ENCODE assay signal across 8 mouse cellular contexts in genomic region chr7:66427437-66428161, GRCm38 (mm10). TPM values are rescaled to one million over a fixed set of nuclear protein-coding genes. Genes with fewer than 3 reads are reported as not detected.
DNase-seq lines count a peak whose midpoint lies in the region; ATAC-seq lines count a peak whose summit lies in the region.

Aldh1a3 (minus strand) TSS chr7:66427517.

- no peak within 1 kb of the TSS for H3K27ac ChIP-seq in hindbrain, embryonic 14.5 days
- H3K27ac ChIP-seq in liver, embryonic 13.5 days: no peak within 1 kb of the TSS

- H3K4me3 ChIP-seq in hindbrain, embryonic 14.5 days (replicated peaks; ENCODE audit: low read length): peak within 1 kb of the TSS; percentile 41
- H3K4me3 ChIP-seq in liver, embryonic 13.5 days (replicated peaks): peak within 1 kb of the TSS; percentile 36

- peak; percentile 40 for ATAC-seq in hindbrain, embryonic 14.5 days (ENCODE audit: low FRiP score)
- peak; percentile 51; the same call in 1 of the 2 replicates for ATAC-seq in liver, embryonic 13.5 days (ENCODE audit: low read depth)

- peaks cover 14% of the 10 kb centered on the region; the same call in 1 of the 2 replicates for H3K4me1 ChIP-seq in hindbrain, embryonic 14.5 days (replicated peaks; ENCODE audit: control insufficient read depth, insufficient read depth, low read length)
- peaks cover 10% of the 10 kb centered on the region for H3K4me1 ChIP-seq in liver, embryonic 13.5 days (replicated peaks)

- H3K9ac ChIP-seq in hindbrain, embryonic 14.5 days: peak within 1 kb of the TSS; percentile 49
- H3K9ac ChIP-seq in liver, embryonic 13.5 days: no peak within 1 kb of the TSS

- under 1% methylated on average over 50 of the region's 56 CpGs for WGBS in hindbrain, embryonic 14.5 days
- WGBS in liver, embryonic 13.5 days (ENCODE audit: insufficient replicate concordance): under 1% methylated on average over 55 of the region's 56 CpGs

- DNase-seq in frontal cortex, postnatal 36 days (ENCODE audit: low spot score in 2 of 2): peak; percentile 21 to 35
- DNase-seq in frontal cortex, postnatal 14 days (ENCODE audit: low spot score in 2 of 2): no peak
- peak; percentile 71 for DNase-seq in adrenal gland, postnatal 10 days
- peak; percentile 27 for DNase-seq in gastrocnemius, adult 18-20 months (ENCODE audit: low spot score)
- no peak for DNase-seq in hindbrain, embryonic 14.5 days (ENCODE audit: low spot score)
- no peak for DNase-seq in liver, embryonic 13.5 days
- DNase-seq in retina, postnatal 1 day: peak; percentile 87
- no peak for DNase-seq in spleen, postnatal 14 days (ENCODE audit: low spot score in 2 of 2)

- peaks cover 64% of the 10 kb centered on the region for H3K27me3 ChIP-seq in hindbrain, embryonic 14.5 days (ENCODE audit: control insufficient read depth, insufficient read depth, low read length)
- H3K27me3 ChIP-seq in liver, embryonic 13.5 days: peaks cover 63% of the 10 kb centered on the region

- peak within 1 kb of the TSS; percentile 94 for H3K4me2 ChIP-seq in hindbrain, embryonic 14.5 days (replicated peaks)
- H3K4me2 ChIP-seq in liver, embryonic 13.5 days: peak within 1 kb of the TSS; percentile 61

- no peaks in the 10 kb centered on the region for H3K36me3 ChIP-seq in hindbrain, embryonic 14.5 days (replicated peaks; ENCODE audit: control insufficient read depth, insufficient read depth)
- H3K36me3 ChIP-seq in liver, embryonic 13.5 days: no peaks in the 10 kb centered on the region

- H3K9me3 ChIP-seq in hindbrain, embryonic 14.5 days (ENCODE audit: control insufficient read depth, low read length): no peaks in the 10 kb centered on the region
- no peaks in the 10 kb centered on the region for H3K9me3 ChIP-seq in liver, embryonic 13.5 days (replicated peaks)

RNA-seq across cellular contexts. Expression of gene Aldh1a3, which starts in this region (rescaled TPM):
- total RNA-seq in adrenal gland, postnatal 10 days (2021): 10 to 100 TPM; 11.4 to 12.4 TPM
- total RNA-seq in gastrocnemius, adult 18-20 months (2021): 1 to 10 TPM in 1 of 2 experiments, under 1 TPM in 1; 0.37 to 1.4 TPM
- 2.3 and 2.5 TPM in 2 replicates for polyA plus RNA-seq in hindbrain, embryonic 14.5 days (2014; fragmentation: Nextera tagmentation; extraction: Ambion mirVana)
- 1.3 and 1.5 TPM in 2 replicates for polyA plus RNA-seq in liver, embryonic 13.5 days (2015; fragmentation: Nextera tagmentation; extraction: Ambion mirVana)

Comparison
In these comparisons a context has a peak if more than half of its experiments do, and no peak if none do; other contexts are left out.
1. RNA of gene Aldh1a3 (total RNA-seq): 11.4 to 12.4 TPM in adrenal gland, postnatal 10 days; 0.37 to 1.4 TPM in gastrocnemius, adult 18-20 months; every median in the first group is over 4 times any median in the second.
2. DNase-seq: peak in frontal cortex, postnatal 36 days (2 of 2), adrenal gland, postnatal 10 days (single experiment), gastrocnemius, adult 18-20 months (single experiment) and retina, postnatal 1 day (single experiment); none in frontal cortex, postnatal 14 days (0 of 2), hindbrain, embryonic 14.5 days (single experiment), liver, embryonic 13.5 days (single experiment) and spleen, postnatal 14 days (0 of 2).